Mouse (Mus musculus) mouse trophoblast stem cell (cell line): ENCODE results near the gene Vps8.

Experiments
- in situ Hi-C, 2 experiments: fragments of 300-500 bp; cut with MseI, MboI; formaldehyde crosslinking; loops; 2 replicates in 1 of 2; 3 replicates in 1 of 2; pipeline ENCODE4 v1.15.1; 2025

Vps8 gene

GRCm38 (mm10) chr16:21470416-21470815, 47.5 kb downstream of the Vps8 start:
- in situ Hi-C loops: no loop called here

- in situ Hi-C loops: no loop called here
These were observed 54.2 kb downstream of the Vps8 start for GRCm38 (mm10) chr16:21477074-21477473.

GRCm38 (mm10) chr16:21478376-21478775, 55.5 kb downstream of the Vps8 start:
- in situ Hi-C loops: no loop called here

- in situ Hi-C loops: no loop called here
These were observed 60.9 kb downstream of the Vps8 start for GRCm38 (mm10) chr16:21483803-21484202.

GRCm38 (mm10) chr16:21485716-21486115, 62.8 kb downstream of the Vps8 start:
- in situ Hi-C loops: no loop called here

- in situ Hi-C loops: no loop called here
These were observed 65.5 kb downstream of the Vps8 start for GRCm38 (mm10) chr16:21488413-21488812.

GRCm38 (mm10) chr16:21492346-21492745, 69.4 kb downstream of the Vps8 start:
- in situ Hi-C loops: no loop called here

GRCm38 (mm10) chr16:21492894-21493293, 70.0 kb downstream of the Vps8 start:
- in situ Hi-C loops: no loop called here

- in situ Hi-C loops: no loop called here
These were observed 71.8 kb downstream of the Vps8 start for GRCm38 (mm10) chr16:21494681-21495080.

- in situ Hi-C loops: no loop called here
These were observed 73.9 kb downstream of the Vps8 start for GRCm38 (mm10) chr16:21496799-21497198.

- in situ Hi-C loops: no loop called here
These were observed 74.7 kb downstream of the Vps8 start for GRCm38 (mm10) chr16:21497627-21498026.

GRCm38 (mm10) chr16:21498984-21499383, 76.1 kb downstream of the Vps8 start:
- in situ Hi-C loops: no loop called here

GRCm38 (mm10) chr16:21499656-21500055, 76.7 kb downstream of the Vps8 start:
- in situ Hi-C loops: no loop called here

- in situ Hi-C loops: no loop called here
These were observed 95.9 kb downstream of the Vps8 start for GRCm38 (mm10) chr16:21518833-21519232.

GRCm38 (mm10) chr16:21519785-21520184, 96.9 kb downstream of the Vps8 start:
- in situ Hi-C loops: no loop called here

GRCm38 (mm10) chr16:21523738-21524137, 100.8 kb downstream of the Vps8 start:
- in situ Hi-C loops: no loop called here

GRCm38 (mm10) chr16:21525376-21525775, 102.5 kb downstream of the Vps8 start:
- in situ Hi-C loops: no loop called here

- in situ Hi-C loops: no loop called here
These were observed 104.5 kb downstream of the Vps8 start for GRCm38 (mm10) chr16:21527271-21528007.

- in situ Hi-C loops: no loop called here
These were observed 110.6 kb downstream of the Vps8 start for GRCm38 (mm10) chr16:21533503-21533902.

- in situ Hi-C loops: no loop called here
These were observed 113.5 kb downstream of the Vps8 start for GRCm38 (mm10) chr16:21536240-21537005.

- in situ Hi-C loops: no loop called here
These were observed 114.4 kb downstream of the Vps8 start for GRCm38 (mm10) chr16:21537312-21537711.

- in situ Hi-C loops: no loop called here
These were observed 116.0 kb downstream of the Vps8 start for GRCm38 (mm10) chr16:21538889-21539288.

- in situ Hi-C loops: no loop called here
These were observed 119.6 kb downstream of the Vps8 start for GRCm38 (mm10) chr16:21542559-21542958.
